Mouse (Mus musculus) bone marrow, adult 2 months (tissue): Measurements from ENCODE around the gene Setdb1.

ENCODE experiments used
- CTCF ChIP-seq: fragments of 200-500 bp; IDR thresholded peaks from 2 replicates; pipeline ENCODE4 v1.5.1; 2011; ENCODE audit warnings: low read length, control low read depth; ENCODE audit not compliant: control insufficient read depth, insufficient read depth
- POLR2A ChIP-seq: fragments of 200-500 bp; IDR thresholded peaks from 2 replicates; pipeline ENCODE4 v1.6.1; 2011; ENCODE audit warnings: low read depth, mild to moderate bottlenecking, control low read depth, low read length, borderline replicate concordance; ENCODE audit not compliant: control insufficient read depth

- TF ChIP-seq POLR2A (no peak), CTCF (no peak)
Measured at GRCm38 (mm10) chr3:95313476-95313875, 43.5 kb downstream of the Setdb1 start.
